Mouse (Mus musculus): Measurements from ENCODE around the gene Gpx2. TPM values are rescaled to one million over a fixed set of nuclear protein-coding genes. Genes with fewer than 3 reads are reported as not detected.

The Gpx2 gene
- total and polyA plus RNA-seq, 3 experiments, result not detected

DNA sequence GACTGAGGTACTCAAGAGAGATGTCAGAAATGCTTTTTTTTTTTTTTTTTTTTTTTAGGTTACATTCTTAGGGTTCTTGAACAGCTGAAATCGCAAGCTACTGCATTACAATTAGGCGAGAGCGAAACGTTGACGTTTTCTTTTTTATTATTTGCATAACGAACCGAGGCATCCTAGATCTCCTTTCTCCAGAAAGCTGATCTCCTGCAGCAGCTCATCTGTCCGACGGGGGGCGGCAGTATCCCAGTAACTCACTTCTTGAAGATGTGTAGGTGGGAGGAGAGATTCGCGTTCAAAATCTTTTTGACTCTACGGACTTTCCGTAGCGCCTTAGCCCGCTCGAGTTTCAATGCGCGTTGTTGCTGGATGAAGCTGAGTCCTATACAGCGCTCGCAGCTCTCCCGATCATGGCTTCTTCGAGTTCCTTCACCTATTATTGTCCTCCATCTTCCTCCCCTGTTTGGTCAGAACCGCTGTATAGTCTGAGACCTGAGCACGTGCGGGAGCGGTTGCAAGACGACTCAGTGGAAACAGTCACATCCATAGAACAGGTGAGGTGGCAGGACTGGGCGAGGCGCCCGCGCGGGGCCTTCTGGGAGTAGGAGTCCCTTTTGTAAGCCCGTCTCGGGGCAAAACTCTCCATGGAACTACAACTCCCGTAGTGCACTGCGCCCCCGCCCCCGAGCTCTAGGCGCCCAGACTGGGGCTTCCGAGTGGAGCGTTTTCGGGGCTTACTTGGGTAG is 41.9 kb upstream of the Gpx2 start:
- TF ChIP-seq BHLHE40 (IDR thresholded peaks at IDR 0.05; ENCODE audit: borderline replicate concordance, low read depth, low read length) (peak; percentile 78), MYB (IDR thresholded peaks at IDR 0.05; ENCODE audit: low read depth, low read length) (0 out of 2 replicates have a peak, but pooled peaks have one; percentile 18), ZNF384 (IDR thresholded peaks at IDR 0.05; ENCODE audit: low read depth, low read length) (peak; percentile 79), HCFC1 (IDR thresholded peaks at IDR 0.05; ENCODE audit: low read depth, low read length) (peak; percentile 92), ZKSCAN1 (IDR thresholded peaks at IDR 0.05; ENCODE audit: low read depth, low read length) (no peak), TBP (IDR thresholded peaks at IDR 0.05; ENCODE audit: low read depth, low read length) (peak; percentile 80; the same call in 1 of the 2 replicates), NELFE (IDR thresholded peaks at IDR 0.05; ENCODE audit: low read depth, low read length) (peak; percentile 66; the same call in 1 of the 2 replicates), POLR2A (IDR thresholded peaks at IDR 0.05; ENCODE audit: control insufficient read depth in 1 of 2, insufficient read depth in 1 of 2, low read depth in 1 of 2, low read length in 2 of 2, poor library complexity in 1 of 2) (peak in 1 of 2 experiments; percentile 81), KAT2A (conservative IDR thresholded peaks at IDR 0.05; ENCODE audit: low read depth, low read length) (peak; percentile 65), ZC3H11A (IDR thresholded peaks at IDR 0.05; ENCODE audit: low read depth, low read length) (peak; percentile 76), MYC (IDR thresholded peaks at IDR 0.05; ENCODE audit: low read depth, low read length) (peak; percentile 97), MAZ (IDR thresholded peaks at IDR 0.05; ENCODE audit: low read depth, low read length) (peak; percentile 53; the same call in 1 of the 2 replicates), POLR2AphosphoS2 (IDR thresholded peaks at IDR 0.05; ENCODE audit: low read length) (0 out of 2 replicates have a peak, but pooled peaks have one; percentile 55), MAFK (IDR thresholded peaks at IDR 0.05; ENCODE audit: borderline replicate concordance, low read depth, low read length) (0 out of 2 replicates have a peak, but pooled peaks have one; percentile 34), TAL1 (IDR thresholded peaks at IDR 0.05; ENCODE audit: low read length) (no peak), JUND (IDR thresholded peaks at IDR 0.05; ENCODE audit: low read depth, low read length) (no peak), CHD2 (IDR thresholded peaks at IDR 0.05; ENCODE audit: low read length) (no peak), RAD21 (IDR thresholded peaks at IDR 0.05; ENCODE audit: low read depth, low read length) (peak; percentile 92), ELF1 (IDR thresholded peaks at IDR 0.05; ENCODE audit: low read depth, low read length) (peak; percentile 55; the same call in 1 of the 2 replicates), ZMIZ1 (IDR thresholded peaks at IDR 0.05; ENCODE audit: low read depth, low read length) (0 out of 2 replicates have a peak, but pooled peaks have one; percentile 44), UBTF (IDR thresholded peaks at IDR 0.05; ENCODE audit: borderline replicate concordance, insufficient read depth, low read depth, low read length) (no peak), TCF12 (IDR thresholded peaks at IDR 0.05; ENCODE audit: low read depth, low read length) (peak; percentile 42; the same call in 1 of the 2 replicates), EP300 (IDR thresholded peaks at IDR 0.05; ENCODE audit: low read depth in 1 of 2, low read length in 2 of 2) (peak; percentile 30 to 35; a peak in 2 of 4 replicates), GABPA (IDR thresholded peaks at IDR 0.05; ENCODE audit: low read depth, low read length) (no peak), GATA1 (IDR thresholded peaks at IDR 0.05; ENCODE audit: low read depth, low read length) (no peak), NRF1 (IDR thresholded peaks at IDR 0.05; ENCODE audit: insufficient read depth, low read depth, low read length, poor library complexity, severe bottlenecking) (no peak; the same call in 1 of the 2 replicates), MAX (IDR thresholded peaks at IDR 0.05; ENCODE audit: low read length) (peak; percentile 92), RCOR1 (IDR thresholded peaks at IDR 0.05; ENCODE audit: low read depth, low read length) (no peak), CTCF (IDR thresholded peaks at IDR 0.05 in 2 of 3, conservative IDR thresholded peaks at IDR 0.05 in 1 of 3; ENCODE audit: control insufficient read depth in 1 of 3, insufficient read depth in 1 of 3, low read depth in 2 of 3, low read length in 3 of 3, poor library complexity in 1 of 3, severe bottlenecking in 1 of 3) (peak; percentile 63 to 92 (median 79)), SIN3A (IDR thresholded peaks at IDR 0.05; ENCODE audit: low read length) (peak; percentile 92), MXI1 (IDR thresholded peaks at IDR 0.05; ENCODE audit: low read depth, low read length) (peak; percentile 91), SMC3 (IDR thresholded peaks at IDR 0.05; ENCODE audit: low read depth, low read length) (peak; percentile 83)
- Histone ChIP-seq H3K27ac (ENCODE audit: control insufficient read depth, low read depth, low read length) (peak overlapping the region; percentile 87), H3K27me3 (ENCODE audit: control insufficient read depth in 1 of 2, insufficient read depth in 2 of 2, low read length in 2 of 2) (no peaks in the 10 kb centered on the region), H3K4me3 (ENCODE audit: control insufficient read depth in 1 of 2, insufficient read depth in 1 of 2, low read depth in 2 of 2, low read length in 2 of 2) (peak overlapping the region; percentile 71 to 91), H3K79me2 (ENCODE audit: control insufficient read depth, insufficient read depth, low read length, poor library complexity) (peaks cover 11% of the 10 kb centered on the region), H3K9me3 (replicated peaks; ENCODE audit: insufficient read depth, low read length) (no peaks in the 10 kb centered on the region), H3K36me3 (ENCODE audit: control insufficient read depth in 1 of 2, insufficient read depth in 2 of 2, low read length in 2 of 2) (peaks cover 0 to 14% of the 10 kb centered on the region in 2 experiments; a peak in 2 of 4 replicates), H3K9ac (ENCODE audit: control insufficient read depth, low read depth, low read length, poor library complexity, severe bottlenecking) (peak overlapping the region; percentile 91), H3K4me1 (ENCODE audit: control insufficient read depth in 1 of 2, insufficient read depth in 2 of 2, low read length in 2 of 2) (peaks cover 5 to 9% of the 10 kb centered on the region in 2 experiments)
- peak; percentile 98 for DNase-seq (ENCODE audit: low read depth, low spot score)

Data from MEL (cell line).